8 mouse cellular contexts compared by ENCODE assay signal in genomic region chr8:110920032-110920772, GRCm38 (mm10). TPM values are rescaled to one million over a fixed set of nuclear protein-coding genes. Genes with fewer than 3 reads are reported as not detected.
DNase-seq lines count a peak whose midpoint lies in the region; ATAC-seq and TF ChIP-seq lines count a peak whose summit lies in the region.

No protein-coding gene starts in this region.

- no peak for DNase-seq in gastrocnemius, adult 2 months
- DNase-seq in gastrocnemius, postnatal 10 days = no peak
- DNase-seq in spleen, adult 2 months (ENCODE audit: low read depth in 1 of 2, low spot score in 2 of 2) = no peak
- DNase-seq in spleen, postnatal 4 days (ENCODE audit: low spot score in 2 of 2) = no peak
- peak; percentile 31 for DNase-seq in kidney, postnatal 0 days (ENCODE audit: low spot score)
- no peak for DNase-seq in right cerebral cortex, postnatal 14 days

- H3K4me2 ChIP-seq in forebrain, embryonic 13.5 days = peak overlapping the region; percentile 87
- H3K4me2 ChIP-seq in kidney, postnatal 0 days (ENCODE audit: low read length) = peak overlapping the region; percentile 93
- H3K4me2 ChIP-seq in neural tube, embryonic 13.5 days = peak overlapping the region; percentile 93

- WGBS in spleen, adult 2 months = 6% methylated on average over 37 of the region's 37 CpGs
- 2% methylated on average over 34 of the region's 37 CpGs for WGBS in forebrain, embryonic 13.5 days
- WGBS in kidney, postnatal 0 days = 3% methylated on average over 25 of the region's 37 CpGs
- WGBS in neural tube, embryonic 13.5 days = 1% methylated on average over 37 of the region's 37 CpGs

- TF ChIP-seq POLR2A in spleen, adult 2 months (IDR thresholded peaks at IDR 0.05; ENCODE audit: low read depth, low read length) = no peak

- H3K27me3 ChIP-seq in spleen, adult 2 months (ENCODE audit: control insufficient read depth, insufficient read depth, low read length) = no peaks in the 10 kb centered on the region
- H3K27me3 ChIP-seq in forebrain, embryonic 13.5 days = no peaks in the 10 kb centered on the region
- no peaks in the 10 kb centered on the region for H3K27me3 ChIP-seq in kidney, postnatal 0 days (ENCODE audit: insufficient read depth, low read length)
- no peaks in the 10 kb centered on the region for H3K27me3 ChIP-seq in neural tube, embryonic 13.5 days

- peak; percentile 83 for ATAC-seq in forebrain, embryonic 13.5 days
- peak; percentile 19 for ATAC-seq in kidney, postnatal 0 days (replicated peaks; ENCODE audit: low FRiP score, low read depth)
- peak; percentile 79 for ATAC-seq in neural tube, embryonic 13.5 days (ENCODE audit: low read depth)

- no peak for TF ChIP-seq CTCF in gastrocnemius, adult 2 months (IDR thresholded peaks at IDR 0.05)
- TF ChIP-seq CTCF in spleen, adult 2 months (IDR thresholded peaks at IDR 0.05; ENCODE audit: extremely low read depth, insufficient read depth, insufficient read length, insufficient replicate concordance) = no peak
- no peak for TF ChIP-seq CTCF in kidney, postnatal 0 days (IDR thresholded peaks at IDR 0.05; ENCODE audit: low read depth)

- H3K27ac ChIP-seq in gastrocnemius, adult 2 months = peak overlapping the region; percentile 95
- H3K27ac ChIP-seq in spleen, adult 2 months (ENCODE audit: insufficient read depth, low read length) = peak overlapping the region; percentile 17
- peak overlapping the region; percentile 57 for H3K27ac ChIP-seq in forebrain, embryonic 13.5 days
- H3K27ac ChIP-seq in kidney, postnatal 0 days = peak overlapping the region; percentile 81
- H3K27ac ChIP-seq in neural tube, embryonic 13.5 days (replicated peaks) = peak overlapping the region; percentile 87

- H3K36me3 ChIP-seq in spleen, adult 2 months (ENCODE audit: control insufficient read depth, insufficient read depth, low read length) = no peaks in the 10 kb centered on the region
- H3K36me3 ChIP-seq in forebrain, embryonic 13.5 days (ENCODE audit: poor library complexity, severe bottlenecking) = no peaks in the 10 kb centered on the region
- no peaks in the 10 kb centered on the region for H3K36me3 ChIP-seq in kidney, postnatal 0 days (ENCODE audit: insufficient read depth, low read length)
- H3K36me3 ChIP-seq in neural tube, embryonic 13.5 days = 0 out of 2 replicates have a peak, but pooled peaks cover 4% of the 10 kb centered on the region

- peak overlapping the region; percentile 76 for H3K4me3 ChIP-seq in gastrocnemius, adult 2 months
- peak overlapping the region; percentile 69 for H3K4me3 ChIP-seq in spleen, adult 2 months (ENCODE audit: extremely low read depth, insufficient read depth, insufficient read length)
- H3K4me3 ChIP-seq in forebrain, embryonic 13.5 days = peak overlapping the region; percentile 80
- peak overlapping the region; percentile 83 for H3K4me3 ChIP-seq in kidney, postnatal 0 days (replicated peaks; ENCODE audit: low read depth, low read length)
- peak overlapping the region; percentile 85 for H3K4me3 ChIP-seq in neural tube, embryonic 13.5 days

- H3K9ac ChIP-seq in forebrain, embryonic 13.5 days = peak overlapping the region; percentile 95
- peak overlapping the region; percentile 86 for H3K9ac ChIP-seq in kidney, postnatal 0 days (ENCODE audit: low read depth, low read length)
- peak overlapping the region; percentile 92 for H3K9ac ChIP-seq in neural tube, embryonic 13.5 days

- intact Hi-C loops in gastrocnemius, adult 2 months (cut with DNase I) = loop anchor here (2.0 to 5.0 kb wide), 2 partner anchors 15 to 37 kb away; no protein-coding TSS in a partner anchor

- peaks cover 7% of the 10 kb centered on the region; the same call in 1 of the 2 replicates for H3K4me1 ChIP-seq in spleen, adult 2 months (ENCODE audit: control insufficient read depth, insufficient read depth, insufficient read length)
- H3K4me1 ChIP-seq in forebrain, embryonic 13.5 days = peaks cover 23% of the 10 kb centered on the region
- peaks cover 29% of the 10 kb centered on the region for H3K4me1 ChIP-seq in kidney, postnatal 0 days (replicated peaks; ENCODE audit: insufficient read depth, low read length)
- peaks cover 41% of the 10 kb centered on the region for H3K4me1 ChIP-seq in neural tube, embryonic 13.5 days (replicated peaks)

- H3K9me3 ChIP-seq in forebrain, embryonic 13.5 days (replicated peaks) = no peaks in the 10 kb centered on the region
- H3K9me3 ChIP-seq in kidney, postnatal 0 days (replicated peaks; ENCODE audit: low read length) = no peaks in the 10 kb centered on the region
- H3K9me3 ChIP-seq in neural tube, embryonic 13.5 days = no peaks in the 10 kb centered on the region

RNA-seq across cellular contexts. Expression of gene St3gal2, which starts 0.5 kb away (rescaled TPM):
- total RNA-seq in gastrocnemius, adult 2 months (2021) = 10 to 100 TPM; 46.4 to 51.0 TPM
- 10 to 100 TPM; 36.1 to 43.2 TPM for total RNA-seq in gastrocnemius, postnatal 10 days (2021)
- 20.3 and 25.5 TPM in 2 replicates for polyA plus RNA-seq in spleen, adult 2 months (2012; rRNA removed)
- polyA plus RNA-seq in forebrain, embryonic 13.5 days (2015; fragmentation: Nextera tagmentation; extraction: Ambion mirVana) = 17.1 and 18.1 TPM in 2 replicates
- polyA plus RNA-seq in kidney, postnatal 0 days (2015; fragmentation: Nextera tagmentation; extraction: Ambion mirVana) = 15.1 and 17.2 TPM in 2 replicates
- 24.7 and 25.2 TPM in 2 replicates for polyA plus RNA-seq in neural tube, embryonic 13.5 days (2015; fragmentation: Nextera tagmentation; extraction: Ambion mirVana)

RNA-seq across cellular contexts. Expression of gene Fuk, which starts 17.9 kb away (rescaled TPM):
- total RNA-seq in gastrocnemius, adult 2 months (2021) = 1 to 10 TPM; 4.4 TPM
- 1 to 10 TPM; 4.1 to 5.0 TPM for total RNA-seq in gastrocnemius, postnatal 10 days (2021)
- 12.9 and 15.6 TPM in 2 replicates for polyA plus RNA-seq in spleen, adult 2 months (2012; rRNA removed)
- 8.8 and 10.3 TPM in 2 replicates for polyA plus RNA-seq in forebrain, embryonic 13.5 days (2015; fragmentation: Nextera tagmentation; extraction: Ambion mirVana)
- polyA plus RNA-seq in kidney, postnatal 0 days (2015; fragmentation: Nextera tagmentation; extraction: Ambion mirVana) = 10.1 and 10.7 TPM in 2 replicates
- polyA plus RNA-seq in neural tube, embryonic 13.5 days (2015; fragmentation: Nextera tagmentation; extraction: Ambion mirVana) = 6.9 and 8.4 TPM in 2 replicates

Comparison
In these comparisons a context has a peak if more than half of its experiments do, and no peak if none do; other contexts are left out.
1. H3K27ac ChIP-seq: peak in every context shown above with its lines; median percentile 95 in gastrocnemius, adult 2 months; 87 in neural tube, embryonic 13.5 days; 81 in kidney, postnatal 0 days; 57 in forebrain, embryonic 13.5 days; 17 in spleen, adult 2 months.
2. ATAC-seq: peak in every context shown above with its lines; median percentile 83 in forebrain, embryonic 13.5 days; 79 in neural tube, embryonic 13.5 days; 19 in kidney, postnatal 0 days.